Mouse (Mus musculus) liver, adult 2 months (tissue): Measurements from ENCODE around the gene Adcy6. TPM values are rescaled to one million over a fixed set of nuclear protein-coding genes. Genes with fewer than 3 reads are reported as not detected.

ENCODE experiments used
- DNase-seq: peaks from one replicate; pipeline ENCODE4 v3.0.0-alpha.2; 2011; ENCODE audit warnings: low read depth, low spot score; ENCODE audit errors: extremely low read depth
- H3K27ac ChIP-seq: fragments of 200-500 bp; replicated peaks from 2 replicates; pipeline ENCODE4 v1.5.1; 2012; ENCODE audit warnings: low read depth, mild to moderate bottlenecking, control low read depth, inconsistent platforms, low read length; ENCODE audit not compliant: insufficient read depth
- H3K27me3 ChIP-seq: fragments of 200-500 bp; 2 replicates; pipeline ENCODE4 v1.6.1; 2012; ENCODE audit warnings: mild to moderate bottlenecking, moderate library complexity, low read length, inconsistent platforms; ENCODE audit not compliant: control insufficient read depth, insufficient read depth
- H3K36me3 ChIP-seq: fragments of 200-500 bp; 2 replicates; pipeline ENCODE4 v1.6.1; 2012; ENCODE audit warnings: low read length, inconsistent platforms; ENCODE audit not compliant: control insufficient read depth, insufficient read depth
- H3K4me1 ChIP-seq: fragments of 200-500 bp; 2 replicates; pipeline ENCODE4 v1.6.1; 2011; ENCODE audit warnings: low read length; ENCODE audit not compliant: control insufficient read depth, insufficient read depth
- H3K4me3 ChIP-seq: fragments of 200-500 bp; 2 replicates; pipeline ENCODE4 v1.5.1; 2011; ENCODE audit warnings: low read depth, mild to moderate bottlenecking, control low read depth, low read length, moderate library complexity; ENCODE audit not compliant: insufficient read depth
- H3K79me2 ChIP-seq: fragments of 200-500 bp; 2 replicates; pipeline ENCODE4 v1.6.1; 2012; ENCODE audit warnings: inconsistent platforms, mild to moderate bottlenecking, low read length, moderate library complexity; ENCODE audit not compliant: control insufficient read depth, insufficient read depth
- H3K9ac ChIP-seq: fragments of 200-500 bp; 2 replicates; pipeline ENCODE4 v1.6.1; 2012; ENCODE audit warnings: low read depth, mild to moderate bottlenecking, control low read depth, inconsistent platforms, low read length
- CTCF ChIP-seq: fragments of 200-500 bp; IDR thresholded peaks from 2 replicates; pipeline ENCODE4 v1.5.1; 2011; ENCODE audit warnings: low read depth, low read length, control low read depth
- POLR2A ChIP-seq: fragments of 200-500 bp; IDR thresholded peaks from 2 replicates; pipeline ENCODE4 v1.6.1; 2011; ENCODE audit warnings: low read length, control low read depth; ENCODE audit not compliant: insufficient read depth; ENCODE audit errors: extremely low read depth
- WGBS: fragments of 180-500 bp; shearing (Covaris S2); methylation state at CpG from one replicate; pipeline ENCODE4 v1.1.7; 2018; 5-methylcytosine and 5-hydroxymethylcytosine counted together
- polyA plus RNA-seq: library from polyadenylated mRNA; depleted of rRNA; stranded (reverse); fragments of >200 nt; gene quantifications from 2 replicates; pipeline ENCODE4 v1.2.3, GENCODE M21; 2012
- total RNA-seq: library from RNA; depleted of rRNA; stranded (reverse); fragments of >200 nt; gene quantifications from 2 replicates; pipeline ENCODE4 v1.2.3, GENCODE M21; 2014

Adcy6 gene
- total and polyA plus RNA-seq, 2 experiments: 8.9 to 16.3 TPM

DNA sequence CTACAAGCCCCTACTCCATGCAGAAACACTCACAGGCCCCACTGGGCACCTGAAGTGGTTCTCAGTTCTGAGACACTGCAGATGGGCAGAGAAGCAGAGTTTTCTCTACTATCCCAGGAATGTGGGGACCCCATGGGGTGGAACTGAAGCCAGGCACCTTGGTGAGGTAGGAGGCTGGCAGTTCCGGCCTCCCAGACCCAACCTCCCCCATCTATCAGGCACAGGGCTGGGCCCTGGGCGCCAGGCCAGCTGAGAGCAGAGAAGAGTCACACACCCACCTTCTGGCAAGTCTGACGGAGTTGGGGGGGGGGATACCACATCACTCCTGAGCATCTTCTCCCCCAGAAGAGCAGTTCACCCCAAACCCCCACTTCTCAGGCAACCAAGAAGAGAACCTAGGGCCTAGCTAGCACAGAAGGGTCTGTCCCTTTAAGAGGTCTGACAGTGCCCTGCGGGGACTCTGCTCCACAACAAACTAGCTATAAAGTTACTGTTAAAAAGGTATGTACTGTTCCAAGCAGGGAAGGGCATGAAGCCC is 6.9 kb downstream of the Adcy6 start:
- TF ChIP-seq CTCF (no peak), POLR2A (no peak)
- no peaks in the 10 kb centered on the region; the same call in 1 of the 2 replicates for H3K36me3 ChIP-seq
- H3K9ac ChIP-seq: no peak overlapping the region
- no peak for DNase-seq
- H3K4me3 ChIP-seq: no peak overlapping the region
- peaks cover 9% of the 10 kb centered on the region; the same call in 1 of the 2 replicates for H3K4me1 ChIP-seq
- H3K79me2 ChIP-seq: peaks cover 7% of the 10 kb centered on the region; the same call in 1 of the 2 replicates
- H3K27me3 ChIP-seq: no peaks in the 10 kb centered on the region
- no peak overlapping the region for H3K27ac ChIP-seq
- WGBS: 58% methylated on average over 4 of the region's 4 CpGs

DNA sequence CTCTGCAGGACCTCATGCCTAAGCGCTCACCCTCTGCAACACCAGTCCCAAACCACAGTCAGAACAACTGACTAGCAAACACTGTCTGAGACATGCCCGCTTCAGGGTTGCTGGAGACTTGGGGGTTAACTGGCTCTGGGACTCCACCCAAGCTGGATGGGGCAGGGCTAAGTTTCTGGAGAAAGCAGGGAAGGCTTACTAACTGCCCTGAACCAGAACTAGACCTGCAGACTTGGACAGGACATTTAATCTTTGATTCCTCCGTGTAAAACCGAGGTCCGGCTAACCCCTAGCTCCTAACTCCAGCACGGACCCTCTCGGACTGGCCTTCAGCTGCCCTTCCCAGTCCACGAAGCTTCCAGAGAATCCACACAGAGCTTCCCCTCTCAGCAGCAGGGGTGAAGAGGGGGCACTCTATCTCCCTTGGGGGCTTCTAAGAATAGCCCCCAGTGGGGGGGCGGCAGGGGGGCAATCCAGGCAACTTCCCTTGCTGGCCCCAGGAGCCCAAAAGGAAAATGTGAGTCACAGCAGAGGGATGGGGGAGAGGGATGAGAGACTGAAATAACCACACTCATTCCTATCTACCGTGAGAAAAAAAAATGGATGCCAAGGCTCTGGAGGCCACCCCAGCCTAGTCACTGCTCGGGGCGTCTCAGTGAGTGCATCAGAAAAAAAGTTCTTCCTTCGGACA is 7.5 kb downstream of the Adcy6 start:
- Histone ChIP-seq H3K4me3 (no peak overlapping the region), H3K27me3 (no peaks in the 10 kb centered on the region)

DNA sequence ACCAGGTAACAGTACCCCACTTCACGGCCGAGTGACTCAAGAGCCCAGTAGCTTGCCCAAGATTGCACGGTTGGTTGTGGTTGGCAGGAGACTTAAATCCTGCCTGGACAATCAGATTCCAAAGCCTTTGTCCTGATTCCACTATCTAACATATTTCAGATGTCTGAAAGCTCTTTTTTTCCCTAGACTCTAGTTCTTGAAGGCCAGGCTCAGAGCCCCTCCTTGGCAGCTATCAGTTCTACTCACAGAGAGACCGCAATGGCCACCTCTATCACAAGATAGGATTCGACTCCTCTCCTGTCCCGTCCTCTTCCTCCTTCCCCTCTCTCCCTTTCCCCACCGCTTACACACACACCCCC is 8.1 kb downstream of the Adcy6 start:
- peaks cover 7% of the 10 kb centered on the region; the same call in 1 of the 2 replicates for H3K79me2 ChIP-seq
- H3K4me1 ChIP-seq: 0 out of 2 replicates have a peak, but pooled peaks cover 4% of the 10 kb centered on the region
- no peak overlapping the region for H3K27ac ChIP-seq
- TF ChIP-seq CTCF (no peak), POLR2A (no peak)
- H3K36me3 ChIP-seq: no peaks in the 10 kb centered on the region; the same call in 1 of the 2 replicates
- H3K9ac ChIP-seq: no peak overlapping the region
- WGBS: 78% methylated on average over 7 of the region's 7 CpGs
- no peak for DNase-seq
- no peak overlapping the region for H3K4me3 ChIP-seq
- H3K27me3 ChIP-seq: no peaks in the 10 kb centered on the region

More for the DNA sequence above, 7.5 kb downstream of the Adcy6 start:
- Histone ChIP-seq H3K4me1 (peaks cover 8% of the 10 kb centered on the region; the same call in 1 of the 2 replicates), H3K27ac (no peak overlapping the region), H3K36me3 (no peaks in the 10 kb centered on the region; the same call in 1 of the 2 replicates), H3K9ac (no peak overlapping the region), H3K79me2 (peaks cover 7% of the 10 kb centered on the region; the same call in 1 of the 2 replicates)
- TF ChIP-seq POLR2A (no peak), CTCF (no peak)
- WGBS: 80% methylated on average over 13 of the region's 13 CpGs
- DNase-seq: no peak

DNA sequence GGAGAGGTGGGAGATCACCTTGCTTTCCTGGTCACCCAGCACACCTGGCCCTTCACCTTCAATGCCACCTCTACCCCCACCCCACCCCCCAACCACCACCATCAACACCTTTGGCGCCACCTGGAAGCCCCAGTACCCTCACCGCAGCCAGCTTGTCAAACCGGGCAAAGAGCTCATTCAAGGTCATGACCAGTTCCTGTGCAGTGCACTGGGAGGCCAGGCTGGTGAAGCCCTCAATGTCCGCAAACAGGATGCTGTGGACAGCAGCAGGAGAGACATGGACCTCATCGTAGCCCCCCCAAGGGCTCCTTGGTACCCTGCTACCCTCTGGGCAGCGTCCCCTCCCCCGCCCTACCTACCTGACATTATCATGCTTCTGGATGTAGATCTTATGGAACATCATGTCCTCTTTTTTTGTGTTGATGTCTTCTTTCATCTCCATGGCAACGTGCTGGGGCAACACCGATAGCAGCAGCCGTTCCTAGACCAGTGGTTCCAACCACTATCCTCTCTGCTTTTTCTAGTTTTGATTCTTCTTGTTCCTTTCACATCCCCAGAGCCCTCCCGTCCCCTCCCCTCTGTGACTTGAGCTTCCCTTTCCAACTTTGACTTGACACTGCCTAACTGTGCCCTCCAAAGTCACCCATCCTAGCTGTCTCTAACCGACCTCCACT is 9.7 kb downstream of the Adcy6 start:
- Histone ChIP-seq H3K4me3 (no peak overlapping the region), H3K4me1 (0 out of 2 replicates have a peak, but pooled peaks cover 4% of the 10 kb centered on the region), H3K79me2 (peaks cover 7% of the 10 kb centered on the region; the same call in 1 of the 2 replicates), H3K36me3 (peaks cover 3% of the 10 kb centered on the region), H3K27ac (no peak overlapping the region), H3K27me3 (no peaks in the 10 kb centered on the region), H3K9ac (no peak overlapping the region)
- no peak for TF ChIP-seq POLR2A
- TF ChIP-seq CTCF: no peak
- WGBS: 74% methylated on average over 12 of the region's 12 CpGs
- no peak for DNase-seq

DNA sequence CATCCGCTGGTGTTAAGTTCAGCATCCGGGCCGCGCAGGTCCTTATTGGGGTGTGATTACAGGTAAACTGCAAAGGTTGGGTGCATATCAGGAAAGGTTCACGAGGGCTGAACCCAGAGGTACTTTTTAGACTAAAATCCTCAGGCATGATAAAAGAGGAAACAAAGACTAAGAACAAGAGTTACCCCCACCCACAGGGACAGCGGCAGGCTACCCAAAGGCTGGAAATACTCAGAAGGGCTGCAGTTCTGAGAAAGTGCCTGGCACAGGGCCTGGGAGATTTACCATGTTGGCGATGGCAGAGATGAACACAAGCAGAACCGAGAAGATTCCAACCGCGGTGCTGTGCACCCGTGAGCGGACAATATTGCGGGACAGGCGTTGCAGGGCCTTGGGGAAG is 13.3 kb downstream of the Adcy6 start:
- no peak overlapping the region for H3K27ac ChIP-seq

DNA sequence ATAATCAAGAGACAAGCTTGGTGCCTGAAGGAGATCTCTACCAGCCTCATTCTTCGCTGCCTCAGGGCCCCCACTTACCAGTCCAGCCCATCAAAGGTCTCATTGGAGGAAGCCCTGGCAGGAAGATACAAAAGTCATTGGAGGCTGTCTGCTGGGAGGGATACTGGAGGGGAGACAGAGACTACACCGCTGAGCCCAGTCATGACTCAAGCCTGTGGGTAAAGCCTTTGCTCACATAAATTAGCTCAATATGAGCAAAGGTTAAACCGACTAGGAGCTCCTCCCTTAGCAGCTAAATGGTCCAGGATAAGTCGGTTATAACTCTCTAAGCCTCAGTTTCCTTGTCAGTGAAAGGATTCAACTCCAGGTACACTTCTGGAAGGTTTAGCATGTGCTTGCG is 14.8 kb downstream of the Adcy6 start:
- no peak for DNase-seq
- H3K4me1 ChIP-seq: 0 out of 2 replicates have a peak, but pooled peaks cover 3% of the 10 kb centered on the region

More for the DNA sequence above, 13.3 kb downstream of the Adcy6 start:
- TF ChIP-seq POLR2A (no peak), CTCF (no peak)
- H3K27me3 ChIP-seq: no peaks in the 10 kb centered on the region
- H3K9ac ChIP-seq: no peak overlapping the region
- H3K4me3 ChIP-seq: no peak overlapping the region
- 95% methylated on average over 14 of the region's 14 CpGs for WGBS
- no peaks in the 10 kb centered on the region for H3K4me1 ChIP-seq
- DNase-seq: no peak
- no peaks in the 10 kb centered on the region for H3K79me2 ChIP-seq
- peaks cover 7% of the 10 kb centered on the region for H3K36me3 ChIP-seq

More for the DNA sequence above, 14.8 kb downstream of the Adcy6 start:
- no peak for TF ChIP-seq POLR2A
- no peak for TF ChIP-seq CTCF
- H3K79me2 ChIP-seq: no peaks in the 10 kb centered on the region
- H3K9ac ChIP-seq: no peak overlapping the region
- peaks cover 7% of the 10 kb centered on the region for H3K36me3 ChIP-seq
- no peak overlapping the region for H3K27ac ChIP-seq
- 71% methylated on average over 5 of the region's 5 CpGs for WGBS
- no peak overlapping the region for H3K4me3 ChIP-seq
- no peaks in the 10 kb centered on the region for H3K27me3 ChIP-seq
